Mouse (Mus musculus) MEL (cell line): ENCODE results near the gene Acss2. TPM values are rescaled to one million over a fixed set of nuclear protein-coding genes. Genes with fewer than 3 reads are reported as not detected.
A peak's percentile ranks its signal among the peaks of the same experiment; 100 is the strongest.

Experiments
- DNase-seq: peaks from one replicate; pipeline ENCODE4 v3.0.0; 2011; ENCODE audit warnings: low read depth, low spot score
- H3K27ac ChIP-seq: 2 replicates; pipeline ENCODE4 v1.5.1; 2012; ENCODE audit warnings: low read depth, mild to moderate bottlenecking, control low read depth, low read length, moderate library complexity; ENCODE audit not compliant: control insufficient read depth
- H3K27me3 ChIP-seq, 2 experiments: fragments of 150-350 bp in 1 of 2; sonication (generic) in 1 of 2; 2 replicates each; pipeline ENCODE4 v1.6.1; 2012; ENCODE audit warnings: low read length in 2 of 2, mild to moderate bottlenecking in 2 of 2, improper control_type of control experiment in 1 of 2, moderate library complexity in 1 of 2; ENCODE audit not compliant: insufficient read depth in 2 of 2, control insufficient read depth in 1 of 2
- H3K36me3 ChIP-seq, 2 experiments: 2 replicates each; pipeline ENCODE4 v1.6.1; 2012 to 2014; ENCODE audit warnings: low read length in 2 of 2, improper control_type of control experiment in 1 of 2, inconsistent platforms in 1 of 2, mild to moderate bottlenecking in 1 of 2; ENCODE audit not compliant: insufficient read depth in 2 of 2, control insufficient read depth in 1 of 2
- H3K4me1 ChIP-seq, 2 experiments: fragments of 150-350 bp in 1 of 2; sonication (generic) in 1 of 2; 2 replicates each; pipeline ENCODE4 v1.6.1; 2012; ENCODE audit warnings: low read length in 2 of 2, improper control_type of control experiment in 1 of 2, mild to moderate bottlenecking in 1 of 2; ENCODE audit not compliant: insufficient read depth in 2 of 2, control insufficient read depth in 1 of 2
- H3K4me3 ChIP-seq, 2 experiments: fragments of 150-350 bp in 1 of 2; sonication (generic) in 1 of 2; 2 replicates each; pipeline ENCODE4 v1.5.1; 2012; ENCODE audit warnings: low read depth in 2 of 2, low read length in 2 of 2, mild to moderate bottlenecking in 2 of 2, moderate library complexity in 2 of 2, control low read depth in 1 of 2, improper control_type of control experiment in 1 of 2; ENCODE audit not compliant: control insufficient read depth in 1 of 2, insufficient read depth in 1 of 2
- H3K79me2 ChIP-seq: 2 replicates; pipeline ENCODE4 v1.6.1; 2012; ENCODE audit warnings: mild to moderate bottlenecking, low read length, moderate library complexity; ENCODE audit not compliant: control insufficient read depth, poor library complexity, insufficient read depth
- H3K9ac ChIP-seq: 2 replicates; pipeline ENCODE4 v1.6.1; 2012; ENCODE audit warnings: low read depth, mild to moderate bottlenecking, control low read depth, low read length, moderate library complexity; ENCODE audit not compliant: control insufficient read depth, poor library complexity, severe bottlenecking
- H3K9me3 ChIP-seq: fragments of 150-350 bp; sonication (generic); replicated peaks from 2 replicates; pipeline ENCODE4 v1.6.1; 2012; ENCODE audit warnings: mild to moderate bottlenecking, low read length, improper control_type of control experiment, moderate library complexity; ENCODE audit not compliant: insufficient read depth
- CHD2 ChIP-seq: IDR thresholded peaks from 2 replicates; pipeline ENCODE4 v1.6.1; 2011; ENCODE audit warnings: low read length, improper control_type of control experiment
- CTCF ChIP-seq, 3 experiments: IDR thresholded peaks in 2 of 3; conservative IDR thresholded peaks in 1 of 3; 2 replicates each; pipeline ENCODE4 v1.5.1; 2011 to 2012; ENCODE audit warnings: low read length in 3 of 3, low read depth in 2 of 3, mild to moderate bottlenecking in 2 of 3, improper control_type of control experiment in 1 of 3, inconsistent platforms in 1 of 3, mixed read lengths in 1 of 3, moderate library complexity in 1 of 3; ENCODE audit not compliant: control insufficient read depth in 1 of 3, insufficient read depth in 1 of 3, poor library complexity in 1 of 3, severe bottlenecking in 1 of 3
- E2F4 ChIP-seq: IDR thresholded peaks from 2 replicates; pipeline ENCODE4 v1.6.1; 2011; ENCODE audit warnings: low read depth, low read length, improper control_type of control experiment, borderline replicate concordance
- EP300 ChIP-seq, 2 experiments: IDR thresholded peaks; 2 replicates each; pipeline ENCODE4 v1.6.1; 2011; ENCODE audit warnings: improper control_type of control experiment in 2 of 2, low read length in 2 of 2, low read depth in 1 of 2, mild to moderate bottlenecking in 1 of 2
- ETS1 ChIP-seq: IDR thresholded peaks from 2 replicates; pipeline ENCODE4 v1.6.1; 2012; ENCODE audit warnings: low read depth, mild to moderate bottlenecking, inconsistent platforms, low read length, improper control_type of control experiment, moderate library complexity
- GABPA ChIP-seq: IDR thresholded peaks from 2 replicates; pipeline ENCODE4 v1.6.1; 2012; ENCODE audit warnings: low read depth, mild to moderate bottlenecking, inconsistent platforms, low read length, improper control_type of control experiment, moderate library complexity
- GATA1 ChIP-seq: IDR thresholded peaks from 2 replicates; pipeline ENCODE4 v1.6.1; 2011; ENCODE audit warnings: low read depth, low read length, improper control_type of control experiment
- HCFC1 ChIP-seq: IDR thresholded peaks from 2 replicates; pipeline ENCODE4 v1.6.1; 2012; ENCODE audit warnings: low read depth, mild to moderate bottlenecking, inconsistent platforms, low read length, improper control_type of control experiment, moderate library complexity
- KAT2A ChIP-seq: conservative IDR thresholded peaks from 2 replicates; pipeline ENCODE4 v1.6.1; 2012; ENCODE audit warnings: low read depth, low read length, improper control_type of control experiment, inconsistent platforms
- MAFK ChIP-seq: IDR thresholded peaks from 2 replicates; pipeline ENCODE4 v1.6.1; 2011; ENCODE audit warnings: low read depth, mild to moderate bottlenecking, low read length, improper control_type of control experiment, borderline replicate concordance
- MAZ ChIP-seq: IDR thresholded peaks from 2 replicates; pipeline ENCODE4 v1.6.1; 2012; ENCODE audit warnings: low read depth, mild to moderate bottlenecking, inconsistent platforms, low read length, improper control_type of control experiment
- MEF2A ChIP-seq: IDR thresholded peaks from 2 replicates; pipeline ENCODE4 v1.6.1; 2014; ENCODE audit warnings: low read depth, mild to moderate bottlenecking, inconsistent platforms, low read length, improper control_type of control experiment; ENCODE audit not compliant: poor library complexity, insufficient replicate concordance, severe bottlenecking; ENCODE audit errors: extremely low read depth
- MYB ChIP-seq: IDR thresholded peaks from 2 replicates; pipeline ENCODE4 v1.6.1; 2011; ENCODE audit warnings: mild to moderate bottlenecking, low read depth, low read length, improper control_type of control experiment
- MYC ChIP-seq: IDR thresholded peaks from 2 replicates; pipeline ENCODE4 v1.6.1; 2011; ENCODE audit warnings: low read depth, mild to moderate bottlenecking, low read length, improper control_type of control experiment, moderate library complexity
- NRF1 ChIP-seq: IDR thresholded peaks from 2 replicates; pipeline ENCODE4 v1.6.1; 2014; ENCODE audit warnings: low read depth, mild to moderate bottlenecking, inconsistent platforms, low read length, improper control_type of control experiment, moderate library complexity; ENCODE audit not compliant: poor library complexity, insufficient read depth, severe bottlenecking
- POLR2A ChIP-seq, 2 experiments: IDR thresholded peaks; 2 replicates each; pipeline ENCODE4 v1.6.1; 2011 to 2012; ENCODE audit warnings: low read length in 2 of 2, mild to moderate bottlenecking in 2 of 2, control low read depth in 1 of 2, improper control_type of control experiment in 1 of 2, low read depth in 1 of 2, moderate library complexity in 1 of 2; ENCODE audit not compliant: control insufficient read depth in 1 of 2, insufficient read depth in 1 of 2, poor library complexity in 1 of 2
- POLR2AphosphoS2 ChIP-seq: IDR thresholded peaks from 2 replicates; pipeline ENCODE4 v1.6.1; 2011; ENCODE audit warnings: low read length, improper control_type of control experiment
- SIN3A ChIP-seq: IDR thresholded peaks from 2 replicates; pipeline ENCODE4 v1.6.1; 2012; ENCODE audit warnings: low read length, improper control_type of control experiment, inconsistent platforms
- SMC3 ChIP-seq: IDR thresholded peaks from 2 replicates; pipeline ENCODE4 v1.6.1; 2011; ENCODE audit warnings: low read depth, low read length, improper control_type of control experiment
- TBP ChIP-seq: IDR thresholded peaks from 2 replicates; pipeline ENCODE4 v1.8.0; 2011; ENCODE audit warnings: low read depth, low read length, improper control_type of control experiment
- TCF12 ChIP-seq: IDR thresholded peaks from 2 replicates; pipeline ENCODE4 v1.6.1; 2014; ENCODE audit warnings: low read depth, mild to moderate bottlenecking, inconsistent platforms, low read length, improper control_type of control experiment, moderate library complexity
- UBTF ChIP-seq: IDR thresholded peaks from 2 replicates; pipeline ENCODE4 v1.6.1; 2012; ENCODE audit warnings: low read depth, mild to moderate bottlenecking, inconsistent platforms, low read length, improper control_type of control experiment, moderate library complexity, borderline replicate concordance; ENCODE audit not compliant: insufficient read depth
- USF1 ChIP-seq: IDR thresholded peaks from 2 replicates; pipeline ENCODE4 v1.6.1; 2014; ENCODE audit warnings: low read depth, mild to moderate bottlenecking, inconsistent platforms, low read length, improper control_type of control experiment, moderate library complexity
- ZC3H11A ChIP-seq: IDR thresholded peaks from 2 replicates; pipeline ENCODE4 v1.6.1; 2012; ENCODE audit warnings: low read depth, mild to moderate bottlenecking, inconsistent platforms, low read length, improper control_type of control experiment
- ZKSCAN1 ChIP-seq: IDR thresholded peaks from 2 replicates; pipeline ENCODE4 v1.6.1; 2012; ENCODE audit warnings: low read depth, mild to moderate bottlenecking, inconsistent platforms, low read length, improper control_type of control experiment, moderate library complexity
- ZMIZ1 ChIP-seq: IDR thresholded peaks from 2 replicates; pipeline ENCODE4 v1.6.1; 2012; ENCODE audit warnings: low read depth, mild to moderate bottlenecking, inconsistent platforms, low read length, improper control_type of control experiment, moderate library complexity
- ZNF384 ChIP-seq: IDR thresholded peaks from 2 replicates; pipeline ENCODE4 v1.6.1; 2012; ENCODE audit warnings: low read depth, mild to moderate bottlenecking, inconsistent platforms, low read length, improper control_type of control experiment
- polyA plus RNA-seq, 2 experiments: library from polyadenylated mRNA; stranded (reverse) in 1 of 2; unstranded in 1 of 2; fragments of >175 nt in 1 of 2; fragments of >200 nt in 1 of 2; gene quantifications; 2 replicates each; pipeline versions ENCODE4 v1.2.1 to v1.2.4; 2012; ENCODE audit warnings: low replicate concordance in 2 of 2, low read depth in 1 of 2; ENCODE audit not compliant: insufficient read length in 2 of 2, insufficient read depth in 1 of 2, missing spikeins in 1 of 2
- total RNA-seq: library from RNA; depleted of rRNA; stranded (reverse); fragments of 300-350 nt; gene quantifications from 2 replicates; pipeline ENCODE4 v1.2.3, GENCODE M21; 2012

The Acss2 gene
- total and polyA plus RNA-seq, 3 experiments = 2.9 to 11.0 TPM; not detected in 1

DNA sequence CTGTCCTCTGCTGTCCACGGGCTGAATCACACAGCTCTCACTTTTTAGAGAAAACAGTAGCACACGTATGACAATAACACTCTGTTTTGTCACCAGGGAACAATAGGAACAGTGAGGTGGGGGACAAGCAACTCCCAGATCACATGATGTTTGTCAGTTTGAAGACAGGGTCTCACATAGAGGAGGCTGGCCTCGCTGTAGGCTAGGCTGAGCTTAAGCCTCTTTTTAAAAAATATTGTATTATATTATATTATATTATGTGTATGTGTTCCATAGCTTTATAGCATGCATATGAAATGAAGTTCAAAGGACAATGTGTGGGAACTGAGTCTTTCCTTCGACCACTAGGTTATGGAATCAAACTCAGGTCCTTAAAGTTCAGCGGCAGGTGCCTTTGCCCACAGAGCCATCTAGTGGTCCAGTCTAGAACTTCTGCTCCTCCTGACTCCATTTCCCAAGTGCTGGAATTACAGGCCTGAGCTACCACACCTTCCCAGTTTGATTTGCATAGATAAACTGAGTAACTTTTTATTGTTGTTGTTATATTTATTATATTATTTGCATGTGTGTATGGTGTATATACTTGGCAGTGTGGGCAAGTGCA lies 66.3 kb downstream of the Acss2 start (continued):
- TF ChIP-seq MYC (0 out of 2 replicates have a peak, but pooled peaks have one; percentile 35), TCF12 (no peak), MAFK (no peak), ZC3H11A (peak; percentile 98), CTCF (IDR thresholded peaks at IDR 0.05 in 2 of 3, conservative IDR thresholded peaks at IDR 0.05 in 1 of 3; ENCODE audit: control insufficient read depth in 1 of 3, insufficient read depth in 1 of 3, low read depth in 2 of 3, low read length in 3 of 3, poor library complexity in 1 of 3, severe bottlenecking in 1 of 3) (peak; percentile 81 to 98 (median 88)), GABPA (no peak), POLR2AphosphoS2 (no peak), ZNF384 (no peak), HCFC1 (no peak), NRF1 (no peak), ETS1 (no peak), SMC3 (peak; percentile 98), KAT2A (no peak)

DNA sequence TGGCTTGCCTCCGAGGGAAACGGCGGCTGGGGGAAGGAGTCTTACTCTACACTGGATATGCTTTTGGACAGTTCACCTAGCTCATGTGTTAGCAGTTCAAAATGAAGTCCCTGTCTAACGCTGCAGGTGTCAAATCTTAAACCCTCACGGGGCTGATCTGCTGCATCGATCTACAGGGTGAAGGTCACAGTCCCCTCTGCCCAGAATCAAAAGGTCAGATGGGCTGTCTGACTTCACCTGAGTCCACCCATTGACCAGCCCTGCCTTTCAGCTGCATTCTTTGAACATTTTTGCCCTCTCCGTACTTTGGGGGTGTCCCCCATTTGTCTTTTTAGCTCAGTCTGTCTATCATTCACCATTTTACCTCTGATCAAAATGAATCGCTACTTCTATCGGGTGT lies 67.3 kb downstream of the Acss2 start:
- Histone ChIP-seq H3K36me3 (no peaks in the 10 kb centered on the region), H3K27me3 (no peaks in the 10 kb centered on the region)

DNA sequence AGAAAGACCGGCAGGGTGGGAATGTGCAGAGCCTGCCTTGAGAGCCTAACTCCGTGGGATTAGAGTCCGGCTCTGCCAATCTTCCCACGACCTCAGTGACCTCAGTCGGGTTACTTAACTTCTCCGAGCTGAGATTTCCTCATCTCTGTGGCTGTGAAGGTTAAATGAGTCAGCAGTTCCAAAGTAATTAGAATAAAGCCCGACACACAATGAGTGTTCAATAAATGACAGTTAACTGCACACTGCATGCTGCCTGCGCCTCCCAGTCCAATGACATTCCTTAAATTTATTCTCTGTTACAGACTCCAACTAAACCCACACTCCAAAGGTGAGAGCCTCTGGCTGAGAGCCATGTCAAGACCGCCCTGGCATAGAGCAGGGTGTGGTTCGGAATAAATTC lies 67.7 kb downstream of the Acss2 start:
- H3K9me3 ChIP-seq = no peaks in the 10 kb centered on the region
- DNase-seq = no peak
- no peaks in the 10 kb centered on the region for H3K36me3 ChIP-seq
- no peak overlapping the region for H3K4me3 ChIP-seq
- H3K4me1 ChIP-seq = no peaks in the 10 kb centered on the region
- no peak overlapping the region for H3K9ac ChIP-seq
- H3K27me3 ChIP-seq = no peaks in the 10 kb centered on the region
- no peak overlapping the region for H3K27ac ChIP-seq
- TF ChIP-seq GATA1 (no peak), EP300 (IDR thresholded peaks at IDR 0.05; ENCODE audit: low read depth in 1 of 2, low read length in 2 of 2) (no peak), MAZ (no peak), TBP (no peak), CHD2 (no peak), MAFK (no peak), CTCF (IDR thresholded peaks at IDR 0.05 in 2 of 3, conservative IDR thresholded peaks at IDR 0.05 in 1 of 3; ENCODE audit: control insufficient read depth in 1 of 3, insufficient read depth in 1 of 3, low read depth in 2 of 3, low read length in 3 of 3, poor library complexity in 1 of 3, severe bottlenecking in 1 of 3) (no peak), ZMIZ1 (no peak), NRF1 (no peak), SMC3 (no peak), USF1 (no peak), POLR2A (IDR thresholded peaks at IDR 0.05; ENCODE audit: control insufficient read depth in 1 of 2, insufficient read depth in 1 of 2, low read depth in 1 of 2, low read length in 2 of 2, poor library complexity in 1 of 2) (no peak), MEF2A (no peak), UBTF (no peak), E2F4 (no peak), MYB (no peak), SIN3A (no peak), ZKSCAN1 (no peak)
- H3K79me2 ChIP-seq = no peaks in the 10 kb centered on the region

More for the DNA sequence above, 67.3 kb downstream of the Acss2 start:
- no peak overlapping the region for H3K27ac ChIP-seq
- no peak overlapping the region for H3K9ac ChIP-seq
- no peak for DNase-seq
- H3K4me3 ChIP-seq = no peak overlapping the region
- H3K79me2 ChIP-seq = no peaks in the 10 kb centered on the region
- no peaks in the 10 kb centered on the region for H3K4me1 ChIP-seq
- H3K9me3 ChIP-seq = no peaks in the 10 kb centered on the region
- TF ChIP-seq SIN3A (no peak), MAZ (no peak)
